Mouse (Mus musculus) liver, adult (tissue): ENCODE measurements at regions not wholly inside any gene's neighbourhood (a gene's known extent, or its start where the extent isn't known, plus 50 kb on each side); places are given as distances from the start of the nearest gene placed in this dataset.

Experiments
- GATA4 ChIP-seq: IDR thresholded peaks from 2 replicates; pipeline ENCODE4 v1.6.1; 2014; ENCODE audit warnings: mild to moderate bottlenecking, low read length; ENCODE audit not compliant: insufficient replicate concordance

- no peak for TF ChIP-seq GATA4
Measured at GRCm38 (mm10) chr5:39138375-39138774, 261.8 kb upstream of the Clnk start.

GRCm38 (mm10) chr5:39128931-39129330 lies 252.3 kb upstream of the Clnk start:
- no peak for TF ChIP-seq GATA4

GRCm38 (mm10) chr5:39126833-39127232 lies 250.2 kb upstream of the Clnk start:
- TF ChIP-seq GATA4, result no peak

- no peak for TF ChIP-seq GATA4
Measured at GRCm38 (mm10) chr5:39126270-39126691, 249.7 kb upstream of the Clnk start.

DNA sequence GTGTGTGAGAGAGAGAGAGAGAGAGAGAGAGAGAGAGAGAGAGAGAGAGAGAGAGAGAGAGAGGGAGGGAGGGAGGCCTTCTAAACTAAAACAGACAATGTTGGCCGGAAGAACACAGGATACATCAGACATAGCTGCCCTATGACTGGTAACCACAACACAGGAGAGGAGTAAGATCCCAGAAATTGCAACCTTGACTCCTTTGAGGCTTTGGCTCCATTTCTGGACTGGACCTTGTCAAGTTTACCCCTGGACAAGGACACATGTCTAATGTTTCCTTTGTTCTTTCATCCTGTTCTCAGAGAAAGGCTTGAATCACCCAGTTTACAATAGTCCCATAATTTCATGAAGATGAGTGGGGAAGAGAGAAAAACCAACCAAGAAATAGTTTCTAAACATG lies 233.7 kb upstream of the Clnk start:
- no peak for TF ChIP-seq GATA4

GRCm38 (mm10) chr5:39109526-39109925 lies 232.9 kb upstream of the Clnk start:
- TF ChIP-seq GATA4, result no peak

DNA sequence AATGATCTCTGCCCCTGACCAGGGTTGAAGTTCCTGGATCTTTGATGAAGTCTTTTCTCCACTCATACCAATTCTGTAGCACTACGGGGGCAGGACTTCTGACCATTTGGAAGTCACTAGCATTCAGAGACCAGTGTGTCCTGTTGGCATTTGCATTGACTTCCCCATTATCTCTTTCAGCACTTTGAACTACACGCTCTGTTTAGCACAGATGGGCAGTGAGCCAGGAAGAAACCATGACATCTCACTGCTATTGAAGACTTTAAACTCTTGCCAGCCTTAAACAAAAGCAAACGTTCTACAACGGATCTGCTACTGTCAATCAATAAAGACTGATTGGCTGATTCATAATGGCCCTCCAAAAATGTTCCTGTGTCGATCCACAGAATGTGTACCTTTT lies 222.5 kb upstream of the Clnk start:
- no peak for TF ChIP-seq GATA4

GRCm38 (mm10) chr5:39094875-39095274 lies 218.3 kb upstream of the Clnk start:
- no peak for TF ChIP-seq GATA4

GRCm38 (mm10) chr5:39076555-39077178 lies 200.1 kb upstream of the Clnk start:
- TF ChIP-seq GATA4, result no peak

- no peak for TF ChIP-seq GATA4
Measured at GRCm38 (mm10) chr5:39069683-39070082, 193.1 kb upstream of the Clnk start.

- TF ChIP-seq GATA4, result no peak
Measured at GRCm38 (mm10) chr5:39063061-39063460, 186.4 kb upstream of the Clnk start.

DNA sequence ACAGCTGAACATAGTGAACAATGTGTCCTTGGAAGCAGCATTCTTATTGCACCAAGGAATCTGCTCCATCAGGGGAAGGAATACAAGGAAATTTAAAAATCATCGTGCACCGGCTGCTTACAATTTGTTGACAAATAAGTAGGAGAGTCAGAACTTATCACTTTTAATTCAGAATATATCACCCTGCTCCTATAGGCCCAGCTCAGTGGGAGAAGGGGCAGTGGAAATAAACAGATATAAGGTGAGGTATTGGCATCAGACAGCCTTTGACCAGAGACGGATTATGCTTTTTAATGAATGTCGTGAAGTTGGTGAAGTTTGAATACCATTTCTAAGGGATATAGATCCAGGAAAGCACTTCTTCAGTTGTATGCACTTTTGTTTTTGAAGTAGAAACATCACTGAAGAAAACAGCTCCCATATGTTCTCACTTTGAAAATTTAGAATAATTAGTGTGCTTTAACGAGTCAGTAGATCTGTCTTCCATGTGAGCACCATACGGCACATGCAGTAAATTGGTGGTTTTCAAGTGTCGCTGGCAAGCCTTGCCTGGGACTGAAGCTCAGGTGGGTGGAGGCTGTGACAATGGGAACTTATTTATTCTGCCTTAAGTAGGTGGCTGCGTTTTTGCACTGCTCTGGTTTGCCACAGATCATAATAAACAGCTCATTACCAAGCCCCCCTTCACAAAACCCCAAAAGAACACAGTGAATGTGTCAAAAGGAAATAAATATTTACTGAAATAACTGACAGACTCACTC lies 176.1 kb upstream of the Clnk start:
- no peak for TF ChIP-seq GATA4

DNA sequence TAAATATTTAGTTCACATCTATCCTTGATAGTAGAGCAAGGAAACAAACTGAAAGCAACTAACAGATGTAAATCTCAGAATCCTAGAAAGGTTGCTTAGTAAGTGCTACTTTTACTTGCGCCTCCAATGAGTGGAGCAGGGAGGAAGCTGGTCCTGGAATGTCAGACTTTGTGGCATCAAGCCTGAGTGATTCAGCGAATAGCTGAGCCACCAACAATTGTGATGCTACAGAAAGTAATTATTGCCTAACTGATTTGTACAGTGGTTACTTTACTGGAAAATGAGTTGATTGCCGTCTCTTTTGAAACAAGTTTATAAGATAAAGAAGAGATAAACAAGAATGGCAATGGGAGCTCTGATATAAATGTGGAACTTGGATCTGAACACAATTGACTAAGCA lies 173.9 kb upstream of the Clnk start:
- no peak for TF ChIP-seq GATA4

DNA sequence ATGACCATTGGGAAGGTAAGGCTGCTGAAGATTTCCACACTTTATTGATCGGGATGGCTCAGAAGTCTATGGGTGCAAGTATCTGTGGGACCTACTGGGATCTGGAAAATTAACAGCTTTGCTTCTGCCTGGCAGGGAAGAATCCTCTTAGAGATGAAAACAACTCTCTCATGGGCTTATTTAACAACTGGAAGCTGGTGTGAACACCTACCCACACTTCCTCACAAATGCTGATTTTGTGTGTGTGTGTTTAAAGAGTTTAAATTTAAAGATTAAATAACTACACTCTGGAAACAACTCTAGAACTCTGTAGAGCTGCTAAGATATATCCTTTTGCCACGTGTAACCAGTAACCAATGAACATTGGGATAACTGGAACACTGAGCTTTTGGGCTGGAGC lies 172.5 kb upstream of the Clnk start:
- TF ChIP-seq GATA4, result no peak

GRCm38 (mm10) chr5:39040467-39040866 lies 163.9 kb upstream of the Clnk start:
- no peak for TF ChIP-seq GATA4

DNA sequence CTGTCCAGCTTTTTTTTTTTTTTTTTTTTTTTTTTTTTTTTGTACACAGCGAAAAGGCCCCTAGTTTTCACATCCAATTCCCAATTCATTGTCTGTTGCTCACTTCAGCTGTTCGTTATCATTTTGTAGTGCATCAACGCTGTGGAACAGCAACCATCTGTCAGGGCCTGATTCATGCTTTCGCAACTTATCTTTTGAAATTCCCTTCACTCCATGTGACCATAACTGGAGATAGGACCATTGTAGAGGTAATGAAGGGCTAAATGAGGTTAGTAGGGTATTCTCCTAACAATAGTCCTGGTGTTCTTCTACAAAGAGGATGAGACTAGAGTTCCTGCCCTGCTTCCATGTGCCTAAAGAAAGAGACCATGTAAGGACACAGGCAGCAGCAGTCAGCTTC lies 146.6 kb upstream of the Clnk start:
- no peak for TF ChIP-seq GATA4

DNA sequence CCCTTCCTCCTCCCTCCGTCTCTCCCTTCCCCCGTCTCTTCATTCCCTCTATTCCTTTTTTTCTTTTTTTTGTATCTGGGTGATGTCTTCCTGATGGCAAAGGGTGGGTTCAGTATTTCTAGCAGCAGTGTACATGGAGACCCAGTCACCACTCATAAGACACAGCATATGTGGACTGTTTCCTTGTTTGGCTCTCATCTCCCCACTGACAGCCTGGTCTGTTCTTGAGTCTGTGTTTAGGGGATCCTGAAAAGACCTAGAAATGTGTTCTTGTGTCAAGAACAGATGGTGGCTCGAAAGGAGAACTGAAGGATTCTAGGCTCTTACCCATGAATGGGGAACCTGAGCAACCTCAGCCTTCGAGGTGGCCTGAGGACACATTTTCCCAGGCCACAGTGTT lies 124.0 kb upstream of the Clnk start:
- TF ChIP-seq GATA4, result no peak

GRCm38 (mm10) chr5:38999700-39000099 lies 123.1 kb upstream of the Clnk start:
- TF ChIP-seq GATA4, result no peak
